Mouse (Mus musculus): ENCODE data around the gene Mta3. TPM values are rescaled to one million over a fixed set of nuclear protein-coding genes. Genes with fewer than 3 reads are reported as not detected.

The Mta3 gene
- polyA plus RNA-seq, 1 experiment from 2014 or later, result 38.6 TPM

DNA sequence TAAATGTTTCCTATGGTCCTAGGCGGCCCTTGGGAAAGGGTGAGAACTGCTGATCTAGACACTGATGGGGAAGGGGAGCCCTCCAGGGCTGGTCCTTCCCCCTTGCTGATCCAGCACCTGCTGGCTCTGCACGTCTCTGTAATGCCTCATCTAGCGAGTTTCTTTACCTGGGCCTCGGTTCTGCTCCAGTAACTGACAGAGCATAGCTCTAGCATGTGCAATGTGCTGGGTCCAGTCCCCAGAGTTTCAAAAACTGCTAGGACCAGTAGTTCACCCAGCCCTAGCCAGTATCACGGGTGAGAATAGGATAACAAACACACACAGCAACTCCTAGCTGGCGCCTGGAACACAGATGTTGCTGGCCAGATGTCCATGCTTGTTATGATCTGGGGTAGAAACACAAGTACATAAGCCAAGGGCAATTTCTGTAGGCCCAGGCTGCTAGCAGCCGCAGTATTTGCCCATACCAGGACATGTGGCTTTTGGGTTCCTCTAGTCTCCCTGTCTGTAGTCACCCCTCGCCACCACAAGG lies 131.8 kb downstream of the Mta3 start:
- WGBS, result 69% methylated on average over 8 of the region's 8 CpGs
- H3K27me3 ChIP-seq (ENCODE audit: control insufficient read depth, insufficient read depth, low read length), result no peaks in the 10 kb centered on the region
- H3K27ac ChIP-seq (ENCODE audit: low read depth, low read length), result no peak overlapping the region

DNA sequence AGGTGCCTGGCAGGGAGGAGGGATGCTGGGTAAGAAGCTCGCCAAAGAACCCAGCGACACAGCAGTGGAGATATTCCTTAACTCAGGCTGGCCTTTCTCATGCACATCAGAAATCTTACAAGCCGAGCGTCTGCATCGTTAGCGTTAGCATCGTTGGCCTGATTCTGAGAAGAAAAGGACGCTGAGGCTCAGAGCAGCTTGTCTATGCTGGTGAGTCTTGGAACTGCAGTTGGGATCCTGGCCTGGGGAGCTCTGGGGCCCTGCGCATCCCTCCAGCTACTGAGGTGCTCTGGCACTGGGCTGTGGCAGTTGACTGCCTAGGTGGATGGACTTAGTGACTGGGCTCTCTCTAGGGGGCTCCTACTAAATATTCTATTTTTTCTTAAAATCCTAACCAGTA lies 133.2 kb downstream of the Mta3 start:
- Histone ChIP-seq H3K27me3 (ENCODE audit: control insufficient read depth, insufficient read depth, low read length) (no peaks in the 10 kb centered on the region), H3K4me1 (ENCODE audit: control insufficient read depth, insufficient read depth, low read length) (no peaks in the 10 kb centered on the region), H3K9ac (ENCODE audit: low read depth, low read length) (no peak overlapping the region), H3K27ac (ENCODE audit: low read depth, low read length) (no peak overlapping the region), H3K36me3 (ENCODE audit: control insufficient read depth, insufficient read depth, low read length) (no peaks in the 10 kb centered on the region), H3K4me2 (replicated peaks; ENCODE audit: low read depth, low read length) (no peak overlapping the region), H3K9me3 (ENCODE audit: control insufficient read depth, low read length) (no peaks in the 10 kb centered on the region), H3K4me3 (ENCODE audit: low read length) (no peak overlapping the region)
- WGBS, result 79% methylated on average over 9 of the region's 9 CpGs
- no peak for ATAC-seq (ENCODE audit: low FRiP score, low TSS enrichment)

More for the DNA sequence above, 131.8 kb downstream of the Mta3 start:
- ATAC-seq (ENCODE audit: low FRiP score, low TSS enrichment), result 0 out of 2 replicates have a peak, but pooled peaks have one; percentile 30
- Histone ChIP-seq H3K4me3 (ENCODE audit: low read length) (no peak overlapping the region), H3K4me1 (ENCODE audit: control insufficient read depth, insufficient read depth, low read length) (no peaks in the 10 kb centered on the region), H3K9me3 (ENCODE audit: control insufficient read depth, low read length) (no peaks in the 10 kb centered on the region), H3K9ac (ENCODE audit: low read depth, low read length) (no peak overlapping the region), H3K4me2 (replicated peaks; ENCODE audit: low read depth, low read length) (no peak overlapping the region), H3K36me3 (ENCODE audit: control insufficient read depth, insufficient read depth, low read length) (no peaks in the 10 kb centered on the region)

DNA sequence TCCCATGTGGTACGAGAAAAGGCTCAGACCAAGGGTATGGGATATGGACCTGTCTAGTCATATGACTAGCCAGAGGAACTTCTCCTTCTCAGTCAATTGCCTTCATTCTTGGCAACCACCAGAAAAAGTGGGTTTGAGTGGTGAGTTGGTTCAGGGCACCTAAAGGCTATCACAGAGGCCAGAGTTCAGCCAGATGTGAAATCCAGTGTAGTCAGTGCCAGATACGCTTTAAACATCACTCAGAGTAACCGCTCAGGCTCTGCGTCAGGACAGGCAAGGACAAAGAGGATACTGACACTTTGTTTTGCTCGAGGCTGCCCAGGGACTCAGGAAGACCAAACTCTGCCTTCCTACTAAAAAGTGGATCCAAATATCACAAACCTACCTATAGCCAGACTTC lies 135.0 kb downstream of the Mta3 start:
- no peak for ATAC-seq (ENCODE audit: low FRiP score, low TSS enrichment)
- Histone ChIP-seq H3K4me1 (ENCODE audit: control insufficient read depth, insufficient read depth, low read length) (no peaks in the 10 kb centered on the region), H3K9me3 (ENCODE audit: control insufficient read depth, low read length) (no peaks in the 10 kb centered on the region), H3K9ac (ENCODE audit: low read depth, low read length) (no peak overlapping the region), H3K27me3 (ENCODE audit: control insufficient read depth, insufficient read depth, low read length) (no peaks in the 10 kb centered on the region), H3K27ac (ENCODE audit: low read depth, low read length) (no peak overlapping the region), H3K36me3 (ENCODE audit: control insufficient read depth, insufficient read depth, low read length) (no peaks in the 10 kb centered on the region), H3K4me2 (replicated peaks; ENCODE audit: low read depth, low read length) (no peak overlapping the region), H3K4me3 (ENCODE audit: low read length) (no peak overlapping the region)
- WGBS, result 86% methylated on average over 5 of the region's 5 CpGs

DNA sequence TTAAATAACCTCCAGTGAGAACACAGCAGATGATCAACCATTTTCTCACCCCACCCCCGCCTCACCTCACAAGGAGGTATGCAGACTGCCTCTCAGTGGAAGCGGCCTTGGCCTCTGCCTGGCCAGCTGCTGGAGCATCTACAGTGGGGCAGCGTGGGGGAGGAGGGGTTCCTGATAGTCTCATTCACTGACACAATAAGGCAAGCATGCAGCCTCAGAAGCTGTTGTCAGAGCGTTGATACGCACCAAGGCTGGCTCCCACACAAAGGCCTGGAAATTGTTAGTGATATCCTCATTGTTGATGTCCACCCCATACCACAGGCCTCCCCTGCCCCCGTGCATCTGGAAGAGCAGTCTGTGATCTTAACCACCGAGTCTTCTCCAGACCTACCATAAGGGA lies 137.8 kb downstream of the Mta3 start:
- WGBS, result 42% methylated on average over 7 of the region's 7 CpGs

DNA sequence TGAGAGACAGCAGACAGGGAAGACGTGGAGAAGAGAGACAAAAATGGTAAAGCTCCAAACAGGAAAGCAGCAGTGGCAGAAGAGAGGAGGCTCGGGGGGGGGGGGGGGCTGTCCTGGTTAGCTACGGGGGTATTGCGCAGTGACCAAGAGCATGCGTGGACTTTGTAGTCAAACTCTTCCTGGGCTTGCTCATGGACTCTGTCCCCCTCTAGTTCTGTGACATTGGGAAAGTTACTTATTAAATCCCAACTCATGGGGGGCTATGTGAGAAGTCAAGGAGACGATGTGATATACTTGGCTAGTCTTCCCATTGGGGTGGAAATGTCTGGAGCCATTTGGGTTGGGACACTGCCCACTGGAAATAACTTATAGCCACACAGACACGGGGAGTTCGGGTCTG lies 139.6 kb downstream of the Mta3 start:
- H3K9ac ChIP-seq (ENCODE audit: low read depth, low read length), result no peak overlapping the region
- WGBS, result 80% methylated on average over 8 of the region's 8 CpGs
- H3K4me3 ChIP-seq (ENCODE audit: low read length), result no peak overlapping the region
- no peak overlapping the region for H3K4me2 ChIP-seq (replicated peaks; ENCODE audit: low read depth, low read length)
- H3K4me1 ChIP-seq (ENCODE audit: control insufficient read depth, insufficient read depth, low read length), result no peaks in the 10 kb centered on the region; the same call in 1 of the 2 replicates
- no peak for ATAC-seq (ENCODE audit: low FRiP score, low TSS enrichment)
- H3K27ac ChIP-seq (ENCODE audit: low read depth, low read length), result no peak overlapping the region
- no peaks in the 10 kb centered on the region for H3K9me3 ChIP-seq (ENCODE audit: control insufficient read depth, low read length)
- no peaks in the 10 kb centered on the region for H3K36me3 ChIP-seq (ENCODE audit: control insufficient read depth, insufficient read depth, low read length)
- no peaks in the 10 kb centered on the region for H3K27me3 ChIP-seq (ENCODE audit: control insufficient read depth, insufficient read depth, low read length)

More for the DNA sequence above, 137.8 kb downstream of the Mta3 start:
- no peak overlapping the region for H3K4me2 ChIP-seq (replicated peaks; ENCODE audit: low read depth, low read length)
- no peak overlapping the region for H3K9ac ChIP-seq (ENCODE audit: low read depth, low read length)
- H3K36me3 ChIP-seq (ENCODE audit: control insufficient read depth, insufficient read depth, low read length), result no peaks in the 10 kb centered on the region
- H3K9me3 ChIP-seq (ENCODE audit: control insufficient read depth, low read length), result no peaks in the 10 kb centered on the region
- H3K27me3 ChIP-seq (ENCODE audit: control insufficient read depth, insufficient read depth, low read length), result no peaks in the 10 kb centered on the region
- no peaks in the 10 kb centered on the region; the same call in 1 of the 2 replicates for H3K4me1 ChIP-seq (ENCODE audit: control insufficient read depth, insufficient read depth, low read length)
- no peak for ATAC-seq (ENCODE audit: low FRiP score, low TSS enrichment)
- no peak overlapping the region for H3K27ac ChIP-seq (ENCODE audit: low read depth, low read length)
- H3K4me3 ChIP-seq (ENCODE audit: low read length), result no peak overlapping the region

DNA sequence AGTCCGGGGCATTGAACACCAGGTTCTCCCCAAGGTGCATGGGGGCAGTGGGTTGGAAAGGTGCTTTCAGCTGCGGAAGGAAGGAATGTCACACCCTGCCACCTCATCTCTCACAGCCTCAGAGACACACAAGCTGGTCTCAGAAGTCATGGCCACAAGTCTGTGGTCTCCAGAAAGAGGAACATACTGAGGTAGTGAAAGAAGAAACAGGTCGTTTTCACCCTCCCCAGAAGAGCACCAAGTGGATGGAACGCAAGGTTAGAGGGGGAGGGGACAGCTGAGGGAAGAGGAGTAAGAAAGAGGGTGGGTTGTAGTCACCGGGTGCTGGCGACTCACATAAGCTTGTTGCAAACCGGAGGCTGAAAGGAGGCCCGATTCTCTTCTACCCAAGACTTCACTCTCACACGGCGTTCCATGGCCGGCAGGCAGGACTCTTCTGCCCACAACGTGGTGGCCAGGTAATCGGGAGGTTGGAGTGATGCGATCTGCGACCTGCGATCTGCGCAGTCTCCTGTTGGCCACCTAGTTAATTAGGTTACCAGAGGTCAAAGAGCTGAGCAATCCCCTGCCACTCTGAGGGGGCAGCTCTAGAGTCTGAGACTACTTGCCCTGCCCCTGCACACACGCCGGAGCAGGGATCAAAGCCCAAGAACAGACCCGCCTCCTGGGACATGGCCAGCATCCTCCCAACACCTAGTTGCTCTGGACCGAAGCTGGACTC lies 140.5 kb downstream of the Mta3 start:
- H3K4me2 ChIP-seq (replicated peaks; ENCODE audit: low read depth, low read length), result no peak overlapping the region
- no peak overlapping the region for H3K9ac ChIP-seq (ENCODE audit: low read depth, low read length)
- H3K4me3 ChIP-seq (ENCODE audit: low read length), result no peak overlapping the region
- WGBS, result 79% methylated on average over 21 of the region's 21 CpGs
- no peaks in the 10 kb centered on the region; the same call in 1 of the 2 replicates for H3K4me1 ChIP-seq (ENCODE audit: control insufficient read depth, insufficient read depth, low read length)
- H3K9me3 ChIP-seq (ENCODE audit: control insufficient read depth, low read length), result no peaks in the 10 kb centered on the region
- no peak for ATAC-seq (ENCODE audit: low FRiP score, low TSS enrichment)
- H3K27ac ChIP-seq (ENCODE audit: low read depth, low read length), result no peak overlapping the region
- H3K36me3 ChIP-seq (ENCODE audit: control insufficient read depth, insufficient read depth, low read length), result no peaks in the 10 kb centered on the region
- no peaks in the 10 kb centered on the region for H3K27me3 ChIP-seq (ENCODE audit: control insufficient read depth, insufficient read depth, low read length)

DNA sequence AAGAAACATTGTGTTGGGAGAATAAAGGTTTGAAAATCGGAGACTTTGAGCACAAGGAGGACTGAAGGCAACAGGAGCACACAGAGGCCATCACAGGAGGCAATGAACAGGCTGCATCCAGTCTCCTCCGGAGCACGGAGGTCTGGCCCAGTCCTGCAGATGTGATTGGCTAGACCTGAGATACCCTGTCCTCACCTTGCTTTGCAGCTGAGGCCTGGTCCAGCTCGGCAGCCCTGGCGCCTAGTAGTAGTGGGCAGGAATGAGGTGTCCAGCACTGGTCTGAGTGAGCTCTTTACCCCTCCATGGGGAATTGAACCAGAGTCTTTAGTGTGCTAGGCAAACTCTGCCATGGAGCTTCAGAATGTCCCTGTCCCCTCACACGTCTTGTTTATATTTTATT lies 141.1 kb downstream of the Mta3 start:
- H3K4me2 ChIP-seq (replicated peaks; ENCODE audit: low read depth, low read length), result no peak overlapping the region
- no peak for ATAC-seq (ENCODE audit: low FRiP score, low TSS enrichment)
- no peaks in the 10 kb centered on the region; the same call in 1 of the 2 replicates for H3K4me1 ChIP-seq (ENCODE audit: control insufficient read depth, insufficient read depth, low read length)
- no peak overlapping the region for H3K9ac ChIP-seq (ENCODE audit: low read depth, low read length)
- no peaks in the 10 kb centered on the region for H3K36me3 ChIP-seq (ENCODE audit: control insufficient read depth, insufficient read depth, low read length)
- H3K27me3 ChIP-seq (ENCODE audit: control insufficient read depth, insufficient read depth, low read length), result no peaks in the 10 kb centered on the region
- no peak overlapping the region for H3K4me3 ChIP-seq (ENCODE audit: low read length)
- H3K9me3 ChIP-seq (ENCODE audit: control insufficient read depth, low read length), result no peaks in the 10 kb centered on the region
- no peak overlapping the region for H3K27ac ChIP-seq (ENCODE audit: low read depth, low read length)
- WGBS, result 85% methylated on average over 6 of the region's 6 CpGs

DNA sequence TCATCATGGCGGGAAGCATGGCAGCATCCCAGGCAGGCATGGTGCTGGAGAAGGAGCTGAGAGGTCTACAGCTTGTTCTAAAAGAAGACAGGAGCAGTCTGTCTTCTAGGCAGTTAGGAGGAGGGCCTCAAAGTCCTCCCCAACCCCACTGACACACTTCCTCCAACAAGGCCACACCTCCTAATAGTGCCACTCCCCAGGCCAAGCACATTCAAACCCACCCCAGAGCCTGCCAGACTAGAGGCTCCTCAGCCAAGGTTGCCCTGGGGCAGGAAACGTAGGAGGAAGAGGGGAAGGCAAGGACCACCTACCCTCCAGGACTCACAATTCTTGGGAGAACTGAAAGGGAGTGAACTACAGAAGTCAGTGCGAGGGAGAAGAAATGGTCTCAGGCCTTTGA lies 141.9 kb downstream of the Mta3 start, which contains the start of gene Haao:
Haao (minus strand) TSS at position 149 of the 400 bp plus-strand sequence.
- 75% methylated on average over 3 of the region's 3 CpGs for WGBS
- no peaks in the 10 kb centered on the region; the same call in 1 of the 2 replicates for H3K4me1 ChIP-seq (ENCODE audit: control insufficient read depth, insufficient read depth, low read length)

DNA sequence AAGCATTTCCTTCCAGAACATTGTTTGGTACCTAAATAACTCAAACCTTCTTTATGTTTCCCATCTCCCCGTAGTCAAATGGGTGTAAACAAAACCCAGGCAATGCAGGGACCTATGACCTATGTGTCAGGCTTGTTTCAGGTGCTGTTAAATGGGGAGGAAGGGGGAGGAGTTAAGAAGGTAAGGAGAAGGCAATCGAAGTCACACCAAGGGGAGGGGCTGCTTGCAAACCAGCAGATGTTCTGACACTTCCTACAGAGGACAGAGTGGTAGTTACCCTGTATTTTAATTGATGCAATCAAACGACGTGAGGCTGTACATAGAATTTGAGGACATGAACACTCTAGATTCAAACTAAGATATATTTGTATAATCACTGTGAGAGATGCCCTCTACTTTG lies 142.5 kb downstream of the Mta3 start:
- no peak for ATAC-seq (ENCODE audit: low FRiP score, low TSS enrichment)
- H3K4me3 ChIP-seq (ENCODE audit: low read length), result no peak overlapping the region
- no peaks in the 10 kb centered on the region for H3K9me3 ChIP-seq (ENCODE audit: control insufficient read depth, low read length)
- no peaks in the 10 kb centered on the region for H3K27me3 ChIP-seq (ENCODE audit: control insufficient read depth, insufficient read depth, low read length)
- no peaks in the 10 kb centered on the region for H3K36me3 ChIP-seq (ENCODE audit: control insufficient read depth, insufficient read depth, low read length)
- H3K4me1 ChIP-seq (ENCODE audit: control insufficient read depth, insufficient read depth, low read length), result no peaks in the 10 kb centered on the region; the same call in 1 of the 2 replicates
- H3K4me2 ChIP-seq (replicated peaks; ENCODE audit: low read depth, low read length), result no peak overlapping the region
- no peak overlapping the region for H3K9ac ChIP-seq (ENCODE audit: low read depth, low read length)
- H3K27ac ChIP-seq (ENCODE audit: low read depth, low read length), result no peak overlapping the region
- WGBS, result 30% methylated on average over 4 of the region's 4 CpGs

More for the DNA sequence above, 141.9 kb downstream of the Mta3 start, which contains the start of gene Haao:
- no peak within 1 kb of the TSS for H3K4me3 ChIP-seq (ENCODE audit: low read length)
- H3K27ac ChIP-seq (ENCODE audit: low read depth, low read length), result no peak within 1 kb of the TSS
- no peaks in the 10 kb centered on the region for H3K9me3 ChIP-seq (ENCODE audit: control insufficient read depth, low read length)
- no peaks in the 10 kb centered on the region for H3K27me3 ChIP-seq (ENCODE audit: control insufficient read depth, insufficient read depth, low read length)
- no peaks in the 10 kb centered on the region for H3K36me3 ChIP-seq (ENCODE audit: control insufficient read depth, insufficient read depth, low read length)
- no peak within 1 kb of the TSS for H3K4me2 ChIP-seq (replicated peaks; ENCODE audit: low read depth, low read length)
- H3K9ac ChIP-seq (ENCODE audit: low read depth, low read length), result no peak within 1 kb of the TSS
- ATAC-seq (ENCODE audit: low FRiP score, low TSS enrichment), result no peak
